Mouse (Mus musculus) spleen, adult 2 months (tissue): Measurements from ENCODE around the gene Igsf3. TPM values are rescaled to one million over a fixed set of nuclear protein-coding genes. Genes with fewer than 3 reads are reported as not detected.

ENCODE experiments used
- DNase-seq, 2 experiments: peaks; one replicate each; pipeline versions ENCODE4 v3.0.0 to v3.0.0-alpha.2; 2012 to 2021; ENCODE audit warnings: low spot score in 2 of 2, low read depth in 1 of 2
- H3K27ac ChIP-seq: fragments of 200-500 bp; 2 replicates; pipeline ENCODE4 v1.5.1; 2012; ENCODE audit warnings: low read length, inconsistent platforms; ENCODE audit not compliant: insufficient read depth
- H3K27me3 ChIP-seq: fragments of 200-500 bp; 2 replicates; pipeline ENCODE4 v1.6.1; 2012; ENCODE audit warnings: mild to moderate bottlenecking, moderate library complexity, low read length, inconsistent platforms; ENCODE audit not compliant: control insufficient read depth, insufficient read depth
- H3K36me3 ChIP-seq: fragments of 200-500 bp; 2 replicates; pipeline ENCODE4 v1.6.1; 2012; ENCODE audit warnings: mild to moderate bottlenecking, low read length, inconsistent platforms; ENCODE audit not compliant: control insufficient read depth, insufficient read depth
- H3K4me1 ChIP-seq: fragments of 200-500 bp; 2 replicates; pipeline ENCODE4 v1.6.1; 2011; ENCODE audit warnings: inconsistent platforms; ENCODE audit not compliant: control insufficient read depth, insufficient read depth, insufficient read length
- H3K4me3 ChIP-seq: fragments of 200-500 bp; 2 replicates; pipeline ENCODE4 v1.5.1; 2011; ENCODE audit warnings: mild to moderate bottlenecking, inconsistent platforms; ENCODE audit not compliant: insufficient read depth, insufficient read length; ENCODE audit errors: extremely low read depth
- CTCF ChIP-seq: fragments of 200-500 bp; IDR thresholded peaks from 2 replicates; pipeline ENCODE4 v1.5.1; 2011; ENCODE audit warnings: mild to moderate bottlenecking, inconsistent platforms; ENCODE audit not compliant: insufficient read depth, insufficient read length, insufficient replicate concordance; ENCODE audit errors: extremely low read depth
- POLR2A ChIP-seq: fragments of 200-500 bp; IDR thresholded peaks from 2 replicates; pipeline ENCODE4 v1.6.1; 2011; ENCODE audit warnings: low read depth, low read length, inconsistent platforms
- WGBS: fragments of 180-500 bp; shearing (Covaris S2); methylation state at CpG from one replicate; pipeline ENCODE4 v1.1.7; 2018; 5-methylcytosine and 5-hydroxymethylcytosine counted together
- polyA plus RNA-seq: library from polyadenylated mRNA; depleted of rRNA; stranded (reverse); fragments of >200 nt; gene quantifications from 2 replicates; pipeline ENCODE4 v1.2.3, GENCODE M21; 2012

Igsf3 gene
- polyA plus RNA-seq, 1 experiment, result 1.4 TPM

GRCm38 (mm10) chr3:101387849-101388248 lies 11.0 kb downstream of the Igsf3 start:
- Histone ChIP-seq H3K4me1 (no peaks in the 10 kb centered on the region), H3K27ac (no peak overlapping the region), H3K4me3 (no peak overlapping the region), H3K27me3 (no peaks in the 10 kb centered on the region), H3K36me3 (no peaks in the 10 kb centered on the region)
- TF ChIP-seq POLR2A (no peak), CTCF (no peak)
- DNase-seq, result no peak
- 37% methylated on average over 10 of the region's 10 CpGs for whole genome bisulfite sequencing

- no peaks in the 10 kb centered on the region for H3K27me3 ChIP-seq
- H3K4me3 ChIP-seq, result no peak overlapping the region
- WGBS, result 89% methylated on average over 3 of the region's 3 CpGs
- no peak for DNase-seq
- TF ChIP-seq CTCF (no peak), POLR2A (no peak)
- H3K4me1 ChIP-seq, result no peaks in the 10 kb centered on the region
- H3K36me3 ChIP-seq, result no peaks in the 10 kb centered on the region
- no peak overlapping the region for H3K27ac ChIP-seq
Measured at GRCm38 (mm10) chr3:101389566-101389965, 12.7 kb downstream of the Igsf3 start.

- Histone ChIP-seq H3K27me3 (no peaks in the 10 kb centered on the region), H3K36me3 (no peaks in the 10 kb centered on the region), H3K4me1 (no peaks in the 10 kb centered on the region), H3K4me3 (no peak overlapping the region), H3K27ac (no peak overlapping the region)
- 87% methylated on average over 9 of the region's 9 CpGs for WGBS
- TF ChIP-seq CTCF, result no peak
- no peak for TF ChIP-seq POLR2A
- no peak for DNase-seq
Measured at GRCm38 (mm10) chr3:101390472-101390871, 13.6 kb downstream of the Igsf3 start.

- Histone ChIP-seq H3K36me3 (no peaks in the 10 kb centered on the region), H3K27ac (no peak overlapping the region), H3K4me1 (no peaks in the 10 kb centered on the region), H3K4me3 (no peak overlapping the region), H3K27me3 (no peaks in the 10 kb centered on the region)
- WGBS, result 91% methylated on average over 6 of the region's 6 CpGs
- TF ChIP-seq CTCF (no peak), POLR2A (no peak)
- DNase-seq, result no peak
Measured at GRCm38 (mm10) chr3:101391991-101392390, 15.1 kb downstream of the Igsf3 start.

GRCm38 (mm10) chr3:101393103-101393644 lies 16.3 kb downstream of the Igsf3 start:
- H3K27me3 ChIP-seq, result no peaks in the 10 kb centered on the region
- H3K4me1 ChIP-seq, result 0 out of 2 replicates have a peak, but pooled peaks cover 2% of the 10 kb centered on the region
- no peak for DNase-seq
- TF ChIP-seq CTCF (no peak), POLR2A (no peak)
- no peak overlapping the region for H3K27ac ChIP-seq
- H3K36me3 ChIP-seq, result no peaks in the 10 kb centered on the region
- WGBS, result 91% methylated on average over 6 of the region's 6 CpGs
- no peak overlapping the region for H3K4me3 ChIP-seq

GRCm38 (mm10) chr3:101393659-101394539 lies 17.0 kb downstream of the Igsf3 start:
- TF ChIP-seq CTCF (no peak), POLR2A (no peak)

GRCm38 (mm10) chr3:101395341-101395740 lies 18.5 kb downstream of the Igsf3 start:
- DNase-seq, result no peak
- no peak for TF ChIP-seq POLR2A
- no peak for TF ChIP-seq CTCF
- 83% methylated on average over 5 of the region's 5 CpGs for WGBS
- Histone ChIP-seq H3K27me3 (no peaks in the 10 kb centered on the region), H3K4me1 (0 out of 2 replicates have a peak, but pooled peaks cover 2% of the 10 kb centered on the region), H3K36me3 (no peaks in the 10 kb centered on the region), H3K4me3 (no peak overlapping the region), H3K27ac (no peak overlapping the region)

More at GRCm38 (mm10) chr3:101393659-101394539, 17.0 kb downstream of the Igsf3 start:
- Histone ChIP-seq H3K4me3 (no peak overlapping the region), H3K4me1 (0 out of 2 replicates have a peak, but pooled peaks cover 2% of the 10 kb centered on the region), H3K27me3 (no peaks in the 10 kb centered on the region), H3K36me3 (no peaks in the 10 kb centered on the region), H3K27ac (no peak overlapping the region)
- 88% methylated on average over 19 of the region's 19 CpGs for WGBS
- no peak for DNase-seq
